Mouse (Mus musculus) small intestine, adult 2 months (tissue): Measurements from ENCODE around the gene Lhfpl5.

Experiments
- CTCF ChIP-seq: fragments of 200-500 bp; IDR thresholded peaks from 2 replicates; pipeline ENCODE4 v1.5.1; 2012; ENCODE audit warnings: low read depth, mild to moderate bottlenecking, control low read depth, inconsistent platforms, low read length, moderate library complexity, mixed read lengths; ENCODE audit not compliant: insufficient replicate concordance, insufficient read length; ENCODE audit errors: extremely low read depth
- POLR2A ChIP-seq: fragments of 200-500 bp; IDR thresholded peaks from 2 replicates; pipeline ENCODE4 v1.6.1; 2012; ENCODE audit warnings: low read depth, mild to moderate bottlenecking, control low read depth, inconsistent platforms, low read length, moderate library complexity

- TF ChIP-seq CTCF = no peak
- TF ChIP-seq POLR2A = no peak
Measured at GRCm38 (mm10) chr17:28580396-28580795, 5.0 kb downstream of the Lhfpl5 start.
